Mouse (Mus musculus) bone marrow, adult 2 months (tissue): Measurements from ENCODE around the gene Gm14391. TPM values are rescaled to one million over a fixed set of nuclear protein-coding genes. Genes with fewer than 3 reads are reported as not detected.
"Not testable (repeated sequence)": the region's sequence is repeated elsewhere in the genome, so short reads cannot be mapped to it uniquely, and the experiment has no call there.

Source experiments
- H3K27ac ChIP-seq: fragments of 200-500 bp; 2 replicates; pipeline ENCODE4 v1.5.1; 2012; ENCODE audit warnings: low read depth, mild to moderate bottlenecking, control low read depth, inconsistent platforms, low read length; ENCODE audit not compliant: control insufficient read depth, poor library complexity, insufficient read depth
- H3K4me1 ChIP-seq: fragments of 200-500 bp; 2 replicates; pipeline ENCODE4 v1.6.1; 2011; ENCODE audit warnings: low read length; ENCODE audit not compliant: control insufficient read depth, insufficient read depth
- H3K4me3 ChIP-seq: fragments of 200-500 bp; replicated peaks from 2 replicates; pipeline ENCODE3; 2011; ENCODE audit warnings: mild to moderate bottlenecking, low read depth, low read length, control low read depth; ENCODE audit not compliant: control insufficient read depth
- CTCF ChIP-seq: fragments of 200-500 bp; IDR thresholded peaks from 2 replicates; pipeline ENCODE4 v1.5.1; 2011; ENCODE audit warnings: low read length, control low read depth; ENCODE audit not compliant: control insufficient read depth, insufficient read depth
- POLR2A ChIP-seq: fragments of 200-500 bp; IDR thresholded peaks from 2 replicates; pipeline ENCODE4 v1.6.1; 2011; ENCODE audit warnings: low read depth, mild to moderate bottlenecking, control low read depth, low read length, borderline replicate concordance; ENCODE audit not compliant: control insufficient read depth
- WGBS: fragments of 180-500 bp; shearing (Covaris S2); methylation state at CpG from one replicate; pipeline ENCODE4 v1.1.7; 2018; 5-methylcytosine and 5-hydroxymethylcytosine counted together
- polyA plus RNA-seq: library from polyadenylated mRNA; stranded (reverse); fragments of >200 nt; gene quantifications from 2 replicates; pipeline ENCODE4 v1.2.4, GENCODE M21; 2011; ENCODE audit warnings: low replicate concordance; ENCODE audit not compliant: missing spikeins, insufficient read depth, insufficient read length

The Gm14391 gene
- 1.1 TPM in 2 replicates for polyA plus RNA-seq

GRCm38 (mm10) chr2:175206732-175207131 lies at the start of gene Gm14391:
TSS of gene Gm14391 (minus strand) at chr2:175206917.
- H3K27ac ChIP-seq, H3K4me1 ChIP-seq, H3K4me3 ChIP-seq: not testable (repeated sequence)
- WGBS, result no CpG with 5 or more reads among the region's 7 CpGs

GRCm38 (mm10) chr2:175179008-175179407 lies 27.7 kb downstream of the Gm14391 start:
- not testable (repeated sequence) for H3K27ac ChIP-seq, H3K4me3 ChIP-seq, H3K4me1 ChIP-seq
- 41% methylated on average over 1 of the region's 1 CpGs for WGBS

- Histone ChIP-seq H3K4me3 (no peak overlapping the region), H3K27ac (no peak overlapping the region), H3K4me1 (no peaks in the 10 kb centered on the region)
- TF ChIP-seq POLR2A (no peak), CTCF (no peak)
- 69% methylated on average over 6 of the region's 6 CpGs for WGBS
Observed at GRCm38 (mm10) chr2:175176312-175176711, 30.4 kb downstream of the Gm14391 start.

- H3K4me3 ChIP-seq, result not testable (repeated sequence)
- WGBS, result 72% methylated on average over 12 of the region's 12 CpGs
Observed at GRCm38 (mm10) chr2:175175401-175176180, 31.1 kb downstream of the Gm14391 start, which contains the start of gene Gm14443. TSS of gene Gm14443 (minus strand) at chr2:175175871.

GRCm38 (mm10) chr2:175174058-175174457 lies 32.7 kb downstream of the Gm14391 start:
- H3K27ac ChIP-seq, H3K4me3 ChIP-seq, H3K4me1 ChIP-seq: not testable (repeated sequence)
- WGBS, result 74% methylated on average over 2 of the region's 2 CpGs

More at GRCm38 (mm10) chr2:175175401-175176180, 31.1 kb downstream of the Gm14391 start, which contains the start of gene Gm14443:
- H3K27ac ChIP-seq, H3K4me1 ChIP-seq: not testable (repeated sequence)

- not testable (repeated sequence) for H3K4me3 ChIP-seq, H3K4me1 ChIP-seq, H3K27ac ChIP-seq
- WGBS, result 81% methylated on average over 3 of the region's 3 CpGs
Observed at GRCm38 (mm10) chr2:175172906-175173595, 33.7 kb downstream of the Gm14391 start.

GRCm38 (mm10) chr2:175172123-175172522 lies 34.6 kb downstream of the Gm14391 start:
- TF ChIP-seq CTCF, result no peak
- TF ChIP-seq POLR2A, result no peak
- 77% methylated on average over 3 of the region's 3 CpGs for WGBS
- Histone ChIP-seq H3K4me3 (no peak overlapping the region), H3K27ac (no peak overlapping the region), H3K4me1 (no peaks in the 10 kb centered on the region)

- 67% methylated on average over 2 of the region's 2 CpGs for WGBS
- not testable (repeated sequence) for H3K27ac ChIP-seq, H3K4me3 ChIP-seq, H3K4me1 ChIP-seq
Observed at GRCm38 (mm10) chr2:175166870-175167269, 39.8 kb downstream of the Gm14391 start.

GRCm38 (mm10) chr2:175165110-175165509 lies 41.6 kb downstream of the Gm14391 start:
- 85% methylated on average over 12 of the region's 12 CpGs for WGBS
- H3K4me3 ChIP-seq, H3K4me1 ChIP-seq: not testable (repeated sequence)

GRCm38 (mm10) chr2:175161438-175161837 lies 45.3 kb downstream of the Gm14391 start:
- not testable (repeated sequence) for H3K27ac ChIP-seq, H3K4me3 ChIP-seq, H3K4me1 ChIP-seq
- WGBS, result 88% methylated on average over 4 of the region's 4 CpGs

More at GRCm38 (mm10) chr2:175165110-175165509, 41.6 kb downstream of the Gm14391 start:
- H3K27ac ChIP-seq, result not testable (repeated sequence)
